Mouse (Mus musculus) heart, postnatal 0 days (tissue): ENCODE results near the gene Rpl12.

Experiments used
- CTCF ChIP-seq: IDR thresholded peaks from 2 replicates; pipeline ENCODE4 v1.5.1; 2016; ENCODE audit warnings: antibody characterized with exemption, control low read depth, low read depth
- EP300 ChIP-seq: IDR thresholded peaks from 2 replicates; pipeline ENCODE4 v1.6.1; 2016; ENCODE audit warnings: antibody characterized with exemption, low read depth

GRCm38 (mm10) chr2:32971235-32971634, 9.9 kb downstream of the Rpl12 start:
- TF ChIP-seq EP300 (no peak), CTCF (no peak)
